Mouse (Mus musculus): ENCODE data around the gene Lmo7. TPM values are rescaled to one million over a fixed set of nuclear protein-coding genes. Genes with fewer than 3 reads are reported as not detected.

Gene Lmo7
- polyA plus RNA-seq (2016; fragmentation: Nextera tagmentation; extraction: Ambion mirVana) = 13.8 and 15.1 TPM in 2 replicates

GRCm38 (mm10) chr14:101729237-101729971, at the start of gene Lmo7, which contains the start of gene Gm9922:
Gene Lmo7, plus strand, starts transcription at chr14:101729957.
Gene Gm9922, minus strand, starts transcription at chr14:101729814.
- peaks cover 41% of the 10 kb centered on the region for H3K27me3 ChIP-seq
- peaks cover 10% of the 10 kb centered on the region; the same call in 1 of the 2 replicates for H3K4me1 ChIP-seq (replicated peaks)
- no peak within 1 kb of the TSS for H3K27ac ChIP-seq
- peak; percentile 73 for ATAC-seq (ENCODE audit: insufficient number of reproducible peaks, insufficient read depth, low FRiP score, low TSS enrichment, low read depth)
- H3K9me3 ChIP-seq = no peaks in the 10 kb centered on the region
- no peaks in the 10 kb centered on the region for H3K36me3 ChIP-seq
- H3K9ac ChIP-seq (replicated peaks) = peak within 1 kb of the TSS; percentile 70
- WGBS = 2% methylated on average over 51 of the region's 51 CpGs
- H3K4me3 ChIP-seq (replicated peaks) = peak within 1 kb of the TSS; percentile 72
- H3K4me2 ChIP-seq = peak within 1 kb of the TSS; percentile 96

GRCm38 (mm10) chr14:101687696-101688095, 42.1 kb upstream of the Lmo7 start:
- H3K36me3 ChIP-seq = peaks cover 12% of the 10 kb centered on the region; the same call in 1 of the 2 replicates
- H3K27me3 ChIP-seq = no peaks in the 10 kb centered on the region
- WGBS = 92% methylated on average over 6 of the region's 6 CpGs

GRCm38 (mm10) chr14:101688406-101688805, 41.4 kb upstream of the Lmo7 start:
- Histone ChIP-seq H3K27ac (no peak overlapping the region), H3K9me3 (no peaks in the 10 kb centered on the region), H3K9ac (replicated peaks) (no peak overlapping the region), H3K4me1 (replicated peaks) (no peaks in the 10 kb centered on the region), H3K36me3 (peaks cover 12% of the 10 kb centered on the region; the same call in 1 of the 2 replicates), H3K27me3 (no peaks in the 10 kb centered on the region), H3K4me2 (no peak overlapping the region), H3K4me3 (replicated peaks) (no peak overlapping the region)
- 88% methylated on average over 2 of the region's 2 CpGs for WGBS
- no peak for ATAC-seq (ENCODE audit: insufficient number of reproducible peaks, insufficient read depth, low FRiP score, low TSS enrichment, low read depth)

More at GRCm38 (mm10) chr14:101687696-101688095, 42.1 kb upstream of the Lmo7 start:
- H3K27ac ChIP-seq = no peak overlapping the region
- H3K4me2 ChIP-seq = no peak overlapping the region
- ATAC-seq (ENCODE audit: insufficient number of reproducible peaks, insufficient read depth, low FRiP score, low TSS enrichment, low read depth) = no peak
- H3K9ac ChIP-seq (replicated peaks) = no peak overlapping the region
- H3K4me1 ChIP-seq (replicated peaks) = no peaks in the 10 kb centered on the region
- H3K4me3 ChIP-seq (replicated peaks) = no peak overlapping the region
- H3K9me3 ChIP-seq = no peaks in the 10 kb centered on the region

- Histone ChIP-seq H3K4me2 (no peak overlapping the region), H3K4me3 (replicated peaks) (no peak overlapping the region), H3K27ac (no peak overlapping the region), H3K9me3 (no peaks in the 10 kb centered on the region), H3K36me3 (no peaks in the 10 kb centered on the region), H3K27me3 (no peaks in the 10 kb centered on the region), H3K9ac (replicated peaks) (no peak overlapping the region), H3K4me1 (replicated peaks) (no peaks in the 10 kb centered on the region)
- ATAC-seq (ENCODE audit: insufficient number of reproducible peaks, insufficient read depth, low FRiP score, low TSS enrichment, low read depth) = no peak
- WGBS = 73% methylated on average over 4 of the region's 4 CpGs
These were observed 25.3 kb upstream of the Lmo7 start for GRCm38 (mm10) chr14:101704479-101704878.

- H3K27me3 ChIP-seq = no peaks in the 10 kb centered on the region
- H3K4me3 ChIP-seq (replicated peaks) = no peak overlapping the region
- H3K4me1 ChIP-seq (replicated peaks) = no peaks in the 10 kb centered on the region
- no peak overlapping the region for H3K9ac ChIP-seq (replicated peaks)
- 90% methylated on average over 5 of the region's 5 CpGs for WGBS
- no peak for ATAC-seq (ENCODE audit: insufficient number of reproducible peaks, insufficient read depth, low FRiP score, low TSS enrichment, low read depth)
- no peaks in the 10 kb centered on the region for H3K36me3 ChIP-seq
- no peak overlapping the region for H3K27ac ChIP-seq
- H3K4me2 ChIP-seq = no peak overlapping the region
- H3K9me3 ChIP-seq = no peaks in the 10 kb centered on the region
These were observed 22.7 kb upstream of the Lmo7 start for GRCm38 (mm10) chr14:101707088-101707487.

GRCm38 (mm10) chr14:101714414-101714813, 15.3 kb upstream of the Lmo7 start:
- Histone ChIP-seq H3K9ac (replicated peaks) (no peak overlapping the region), H3K27ac (no peak overlapping the region), H3K9me3 (no peaks in the 10 kb centered on the region), H3K36me3 (no peaks in the 10 kb centered on the region), H3K4me2 (no peak overlapping the region), H3K27me3 (no peaks in the 10 kb centered on the region; the same call in 1 of the 2 replicates), H3K4me3 (replicated peaks) (no peak overlapping the region), H3K4me1 (replicated peaks) (no peaks in the 10 kb centered on the region)
- ATAC-seq (ENCODE audit: insufficient number of reproducible peaks, insufficient read depth, low FRiP score, low TSS enrichment, low read depth) = no peak
- WGBS = 84% methylated on average over 2 of the region's 2 CpGs

GRCm38 (mm10) chr14:101729972-101730692, 375 bp downstream of the Lmo7 start:
- Histone ChIP-seq H3K27ac (no peak overlapping the region), H3K9me3 (no peaks in the 10 kb centered on the region), H3K9ac (replicated peaks) (peak overlapping the region; percentile 70), H3K36me3 (no peaks in the 10 kb centered on the region), H3K4me1 (replicated peaks) (peaks cover 10% of the 10 kb centered on the region; the same call in 1 of the 2 replicates), H3K27me3 (peaks cover 41% of the 10 kb centered on the region), H3K4me2 (peak overlapping the region; percentile 96), H3K4me3 (replicated peaks) (peak overlapping the region; percentile 72)
- WGBS = under 1% methylated on average over 28 of the region's 28 CpGs
- ATAC-seq (ENCODE audit: insufficient number of reproducible peaks, insufficient read depth, low FRiP score, low TSS enrichment, low read depth) = peak; percentile 29; the same call in 1 of the 2 replicates

GRCm38 (mm10) chr14:101733542-101734303, 4.0 kb downstream of the Lmo7 start:
- no peak for ATAC-seq (ENCODE audit: insufficient number of reproducible peaks, insufficient read depth, low FRiP score, low TSS enrichment, low read depth)
- WGBS = 30% methylated on average over 10 of the region's 10 CpGs
- Histone ChIP-seq H3K27ac (no peak overlapping the region), H3K4me2 (no peak overlapping the region), H3K9me3 (no peaks in the 10 kb centered on the region), H3K4me1 (replicated peaks) (peaks cover 10% of the 10 kb centered on the region; the same call in 1 of the 2 replicates), H3K27me3 (peaks cover 28% of the 10 kb centered on the region), H3K36me3 (no peaks in the 10 kb centered on the region), H3K9ac (replicated peaks) (no peak overlapping the region), H3K4me3 (replicated peaks) (no peak overlapping the region)

GRCm38 (mm10) chr14:101737501-101737900, 7.7 kb downstream of the Lmo7 start:
- no peak overlapping the region for H3K4me2 ChIP-seq

GRCm38 (mm10) chr14:101746635-101747034, 16.9 kb downstream of the Lmo7 start:
- no peaks in the 10 kb centered on the region for H3K36me3 ChIP-seq
- no peaks in the 10 kb centered on the region for H3K9me3 ChIP-seq
- ATAC-seq (ENCODE audit: insufficient number of reproducible peaks, insufficient read depth, low FRiP score, low TSS enrichment, low read depth) = no peak
- 23% methylated on average over 3 of the region's 3 CpGs for WGBS
- H3K27ac ChIP-seq = peak overlapping the region; percentile 12; the same call in 1 of the 2 replicates
- H3K9ac ChIP-seq (replicated peaks) = no peak overlapping the region
- no peak overlapping the region for H3K4me2 ChIP-seq
- no peak overlapping the region for H3K4me3 ChIP-seq (replicated peaks)
- H3K27me3 ChIP-seq = no peaks in the 10 kb centered on the region
- H3K4me1 ChIP-seq (replicated peaks) = peaks cover 19% of the 10 kb centered on the region

More at GRCm38 (mm10) chr14:101737501-101737900, 7.7 kb downstream of the Lmo7 start:
- Histone ChIP-seq H3K9ac (replicated peaks) (no peak overlapping the region), H3K9me3 (no peaks in the 10 kb centered on the region), H3K36me3 (no peaks in the 10 kb centered on the region), H3K4me1 (replicated peaks) (no peaks in the 10 kb centered on the region), H3K4me3 (replicated peaks) (no peak overlapping the region), H3K27me3 (peaks cover 3% of the 10 kb centered on the region; the same call in 1 of the 2 replicates), H3K27ac (no peak overlapping the region)
- WGBS = 85% methylated on average over 4 of the region's 4 CpGs
- ATAC-seq (ENCODE audit: insufficient number of reproducible peaks, insufficient read depth, low FRiP score, low TSS enrichment, low read depth) = no peak
